Mouse (Mus musculus): Measurements from ENCODE around the gene Ift22. TPM values are rescaled to one million over a fixed set of nuclear protein-coding genes. Genes with fewer than 3 reads are reported as not detected.

The Ift22 gene
- polyA plus RNA-seq, 1 experiment from 2014 or later = 105 TPM

DNA sequence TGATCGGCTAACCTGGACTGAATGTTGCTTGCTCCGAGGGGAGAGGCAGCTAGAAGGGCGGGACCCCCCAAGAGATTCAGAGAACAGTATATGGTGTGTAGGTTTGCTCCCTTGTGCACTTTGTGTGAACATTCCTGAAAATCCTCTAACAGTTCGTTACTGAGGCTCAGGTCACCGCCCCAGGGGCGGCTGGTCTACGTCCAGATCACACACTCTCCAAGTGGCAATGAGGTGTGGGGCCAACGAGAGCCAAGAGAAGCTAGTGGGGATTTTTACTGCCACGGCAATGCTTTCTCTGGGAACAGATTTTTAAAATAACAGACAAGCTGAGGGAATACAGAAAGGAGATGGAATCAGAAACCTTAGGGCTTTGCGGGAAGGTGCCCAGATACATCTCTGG, 33.7 kb upstream of the Ift22 start:
- no peak for DNase-seq (ENCODE audit: low spot score)
- no peak overlapping the region for H3K27ac ChIP-seq (ENCODE audit: low read depth, low read length)
- no peak overlapping the region for H3K4me3 ChIP-seq (ENCODE audit: low read depth, low read length)
- WGBS = 72% methylated on average over 10 of the region's 10 CpGs
- H3K9me3 ChIP-seq (ENCODE audit: control insufficient read depth, low read length) = no peaks in the 10 kb centered on the region
- H3K4me1 ChIP-seq (replicated peaks; ENCODE audit: control insufficient read depth, insufficient read depth, low read length) = no peaks in the 10 kb centered on the region
- no peaks in the 10 kb centered on the region for H3K36me3 ChIP-seq (ENCODE audit: control insufficient read depth, insufficient read depth, low read length)
- no peak for ATAC-seq (replicated peaks; ENCODE audit: low FRiP score)
- H3K27me3 ChIP-seq (ENCODE audit: control insufficient read depth, insufficient read depth, low read length) = no peaks in the 10 kb centered on the region
- no peak overlapping the region for H3K9ac ChIP-seq (ENCODE audit: low read length)
- no peak overlapping the region for H3K4me2 ChIP-seq (ENCODE audit: low read depth, low read length, severe bottlenecking)

GRCm38 (mm10) chr5:136880101-136880500, 27.8 kb upstream of the Ift22 start:
- H3K4me2 ChIP-seq (ENCODE audit: low read depth, low read length, severe bottlenecking) = no peak overlapping the region
- H3K9ac ChIP-seq (ENCODE audit: low read length) = no peak overlapping the region
- H3K36me3 ChIP-seq (ENCODE audit: control insufficient read depth, insufficient read depth, low read length) = no peaks in the 10 kb centered on the region
- WGBS = 89% methylated on average over 8 of the region's 8 CpGs
- no peak for ATAC-seq (replicated peaks; ENCODE audit: low FRiP score)
- H3K9me3 ChIP-seq (ENCODE audit: control insufficient read depth, low read length) = no peaks in the 10 kb centered on the region
- H3K27me3 ChIP-seq (ENCODE audit: control insufficient read depth, insufficient read depth, low read length) = peaks cover 24% of the 10 kb centered on the region
- no peak for DNase-seq (ENCODE audit: low spot score)
- no peak overlapping the region for H3K27ac ChIP-seq (ENCODE audit: low read depth, low read length)
- H3K4me1 ChIP-seq (replicated peaks; ENCODE audit: control insufficient read depth, insufficient read depth, low read length) = peaks cover 3% of the 10 kb centered on the region; the same call in 1 of the 2 replicates
- no peak overlapping the region for H3K4me3 ChIP-seq (ENCODE audit: low read depth, low read length)

- Histone ChIP-seq H3K36me3 (ENCODE audit: control insufficient read depth, insufficient read depth, low read length) (no peaks in the 10 kb centered on the region), H3K9me3 (ENCODE audit: control insufficient read depth, low read length) (no peaks in the 10 kb centered on the region), H3K9ac (ENCODE audit: low read length) (peak overlapping the region; percentile 69), H3K4me1 (replicated peaks; ENCODE audit: control insufficient read depth, insufficient read depth, low read length) (peaks cover 3% of the 10 kb centered on the region; the same call in 1 of the 2 replicates), H3K4me3 (ENCODE audit: low read depth, low read length) (peak overlapping the region; percentile 48), H3K27ac (ENCODE audit: low read depth, low read length) (no peak overlapping the region), H3K4me2 (ENCODE audit: low read depth, low read length, severe bottlenecking) (peak overlapping the region; percentile 88), H3K27me3 (ENCODE audit: control insufficient read depth, insufficient read depth, low read length) (peaks cover 24% of the 10 kb centered on the region)
- DNase-seq (ENCODE audit: low spot score) (peak; percentile 92), ATAC-seq (replicated peaks; ENCODE audit: low FRiP score) (peak; percentile 71; the same call in 1 of the 2 replicates)
- WGBS = 4% methylated on average over 37 of the region's 39 CpGs
Measured at GRCm38 (mm10) chr5:136881380-136882009, 26.5 kb upstream of the Ift22 start.

- DNase-seq (ENCODE audit: low spot score) (peak; percentile 68), ATAC-seq (replicated peaks; ENCODE audit: low FRiP score) (peak; percentile 49; the same call in 1 of the 2 replicates)
- peak overlapping the region; percentile 69 for H3K9ac ChIP-seq (ENCODE audit: low read length)
- 0 out of 2 replicates have a peak overlapping the region, but pooled peaks have one; percentile 3 for H3K27ac ChIP-seq (ENCODE audit: low read depth, low read length)
- under 1% methylated on average over 47 of the region's 47 CpGs for WGBS
- H3K9me3 ChIP-seq (ENCODE audit: control insufficient read depth, low read length) = no peaks in the 10 kb centered on the region
- H3K4me2 ChIP-seq (ENCODE audit: low read depth, low read length, severe bottlenecking) = peak overlapping the region; percentile 88
- H3K4me3 ChIP-seq (ENCODE audit: low read depth, low read length) = peak overlapping the region; percentile 48
- H3K36me3 ChIP-seq (ENCODE audit: control insufficient read depth, insufficient read depth, low read length) = no peaks in the 10 kb centered on the region
- H3K27me3 ChIP-seq (ENCODE audit: control insufficient read depth, insufficient read depth, low read length) = peaks cover 24% of the 10 kb centered on the region
- peaks cover 3% of the 10 kb centered on the region; the same call in 1 of the 2 replicates for H3K4me1 ChIP-seq (replicated peaks; ENCODE audit: control insufficient read depth, insufficient read depth, low read length)
Measured at GRCm38 (mm10) chr5:136882055-136882787, 25.7 kb upstream of the Ift22 start.

- peak within 1 kb of the TSS; percentile 88 for H3K4me2 ChIP-seq (ENCODE audit: low read depth, low read length, severe bottlenecking)
- ATAC-seq (replicated peaks; ENCODE audit: low FRiP score) = 0 out of 2 replicates have a peak, but pooled peaks have one; percentile 24
- peaks cover 24% of the 10 kb centered on the region for H3K27me3 ChIP-seq (ENCODE audit: control insufficient read depth, insufficient read depth, low read length)
Measured at GRCm38 (mm10) chr5:136882788-136883439, 25.0 kb upstream of the Ift22 start, which contains the start of gene Col26a1. TSS of gene Col26a1 (minus strand) at chr5:136883209.

DNA sequence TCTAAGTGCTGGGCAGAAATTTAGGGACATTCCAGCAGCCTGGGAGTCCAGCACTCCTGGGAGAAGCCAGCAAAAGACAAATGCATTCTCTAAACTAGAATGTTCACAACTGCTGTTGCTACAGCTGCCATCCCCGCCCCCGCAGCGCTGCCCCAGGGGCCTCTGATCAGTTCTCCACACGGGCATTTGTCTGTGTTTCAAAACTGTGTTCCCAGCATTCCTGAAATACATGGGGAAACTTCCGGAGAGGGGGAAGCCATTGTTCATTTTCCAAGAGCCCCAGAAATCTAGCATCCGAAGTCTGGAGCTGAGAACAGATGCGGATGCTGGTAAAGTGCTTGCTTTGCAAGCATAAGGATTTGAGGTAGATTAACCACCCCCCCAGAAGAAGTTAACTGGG, 21.0 kb upstream of the Ift22 start:
- no peak for DNase-seq (ENCODE audit: low spot score)
- H3K27ac ChIP-seq (ENCODE audit: low read depth, low read length) = no peak overlapping the region
- H3K4me3 ChIP-seq (ENCODE audit: low read depth, low read length) = no peak overlapping the region
- peaks cover 19% of the 10 kb centered on the region for H3K27me3 ChIP-seq (ENCODE audit: control insufficient read depth, insufficient read depth, low read length)
- no peak overlapping the region for H3K9ac ChIP-seq (ENCODE audit: low read length)
- no peaks in the 10 kb centered on the region for H3K9me3 ChIP-seq (ENCODE audit: control insufficient read depth, low read length)
- no peaks in the 10 kb centered on the region for H3K36me3 ChIP-seq (ENCODE audit: control insufficient read depth, insufficient read depth, low read length)
- ATAC-seq (replicated peaks; ENCODE audit: low FRiP score) = no peak
- peaks cover 3% of the 10 kb centered on the region; the same call in 1 of the 2 replicates for H3K4me1 ChIP-seq (replicated peaks; ENCODE audit: control insufficient read depth, insufficient read depth, low read length)
- WGBS = 39% methylated on average over 7 of the region's 7 CpGs
- H3K4me2 ChIP-seq (ENCODE audit: low read depth, low read length, severe bottlenecking) = no peak overlapping the region

More at GRCm38 (mm10) chr5:136882788-136883439, 25.0 kb upstream of the Ift22 start, which contains the start of gene Col26a1:
- Histone ChIP-seq H3K9me3 (ENCODE audit: control insufficient read depth, low read length) (no peaks in the 10 kb centered on the region), H3K27ac (ENCODE audit: low read depth, low read length) (0 out of 2 replicates have a peak within 1 kb of the TSS, but pooled peaks have one; percentile 3), H3K4me1 (replicated peaks; ENCODE audit: control insufficient read depth, insufficient read depth, low read length) (peaks cover 3% of the 10 kb centered on the region; the same call in 1 of the 2 replicates), H3K4me3 (ENCODE audit: low read depth, low read length) (peak within 1 kb of the TSS; percentile 48), H3K9ac (ENCODE audit: low read length) (peak within 1 kb of the TSS; percentile 69), H3K36me3 (ENCODE audit: control insufficient read depth, insufficient read depth, low read length) (no peaks in the 10 kb centered on the region)
- DNase-seq (ENCODE audit: low spot score) = peak; percentile 75
- WGBS = 2% methylated on average over 44 of the region's 44 CpGs

DNA sequence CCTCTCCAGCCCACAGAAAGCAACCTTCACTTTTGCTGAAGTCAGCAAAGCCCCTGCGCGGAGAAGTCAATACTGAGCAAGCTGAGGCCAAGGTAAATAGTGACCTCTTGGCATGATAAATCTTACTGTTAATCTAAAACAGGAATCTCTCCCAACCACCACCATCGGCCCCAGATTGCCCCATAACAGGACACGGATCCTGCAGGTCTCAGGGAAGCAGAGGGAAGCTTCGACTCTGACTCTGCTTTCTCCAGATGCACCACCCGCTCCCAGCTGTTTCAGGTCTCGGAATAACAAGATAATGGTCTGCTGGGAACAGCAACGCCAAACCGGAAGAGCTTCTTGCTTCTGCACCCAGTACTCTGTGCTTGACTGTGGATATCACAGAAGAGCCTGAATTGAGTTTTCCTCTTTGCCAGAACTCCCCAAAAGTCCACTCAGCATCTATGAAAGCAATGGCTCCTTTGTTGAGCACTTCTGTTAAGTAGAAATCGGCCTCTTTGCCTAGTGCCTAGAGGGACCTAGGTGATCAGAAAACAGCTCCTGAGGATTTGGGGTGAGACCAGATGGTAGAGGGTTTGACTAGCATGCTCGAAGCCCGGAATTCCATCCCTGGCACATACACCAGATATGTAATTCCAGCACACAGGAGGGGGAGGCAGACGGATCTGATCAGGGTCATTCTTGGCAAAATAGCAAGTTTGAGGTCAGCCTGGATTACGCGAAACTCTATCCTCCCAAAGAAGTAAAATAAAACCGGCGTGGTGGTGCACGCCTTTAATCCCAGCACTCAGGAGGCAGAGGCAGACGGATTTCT, 19.2 kb upstream of the Ift22 start:
- DNase-seq (ENCODE audit: low spot score) (no peak), ATAC-seq (replicated peaks; ENCODE audit: low FRiP score) (no peak)
- H3K27me3 ChIP-seq (ENCODE audit: control insufficient read depth, insufficient read depth, low read length) = peaks cover 3% of the 10 kb centered on the region
- no peak overlapping the region for H3K4me3 ChIP-seq (ENCODE audit: low read depth, low read length)
- H3K4me1 ChIP-seq (replicated peaks; ENCODE audit: control insufficient read depth, insufficient read depth, low read length) = no peaks in the 10 kb centered on the region
- no peak overlapping the region for H3K4me2 ChIP-seq (ENCODE audit: low read depth, low read length, severe bottlenecking)
- H3K27ac ChIP-seq (ENCODE audit: low read depth, low read length) = no peak overlapping the region
- 71% methylated on average over 19 of the region's 19 CpGs for WGBS
- H3K36me3 ChIP-seq (ENCODE audit: control insufficient read depth, insufficient read depth, low read length) = no peaks in the 10 kb centered on the region
- H3K9ac ChIP-seq (ENCODE audit: low read length) = no peak overlapping the region
- H3K9me3 ChIP-seq (ENCODE audit: control insufficient read depth, low read length) = no peaks in the 10 kb centered on the region
